Mouse (Mus musculus): ENCODE measurements around the gene Gm11077.
A peak's percentile ranks its signal among the peaks of the same experiment; 100 is the strongest.

Gm11077 gene

GRCm38 (mm10) chr6:140745586-140745985, 16.5 kb downstream of the Gm11077 start:
- DNase-seq (ENCODE audit: low read depth, low spot score) = no peak

GRCm38 (mm10) chr6:140747591-140747990, 18.5 kb downstream of the Gm11077 start:
- DNase-seq (ENCODE audit: low read depth, low spot score) = no peak

DNA sequence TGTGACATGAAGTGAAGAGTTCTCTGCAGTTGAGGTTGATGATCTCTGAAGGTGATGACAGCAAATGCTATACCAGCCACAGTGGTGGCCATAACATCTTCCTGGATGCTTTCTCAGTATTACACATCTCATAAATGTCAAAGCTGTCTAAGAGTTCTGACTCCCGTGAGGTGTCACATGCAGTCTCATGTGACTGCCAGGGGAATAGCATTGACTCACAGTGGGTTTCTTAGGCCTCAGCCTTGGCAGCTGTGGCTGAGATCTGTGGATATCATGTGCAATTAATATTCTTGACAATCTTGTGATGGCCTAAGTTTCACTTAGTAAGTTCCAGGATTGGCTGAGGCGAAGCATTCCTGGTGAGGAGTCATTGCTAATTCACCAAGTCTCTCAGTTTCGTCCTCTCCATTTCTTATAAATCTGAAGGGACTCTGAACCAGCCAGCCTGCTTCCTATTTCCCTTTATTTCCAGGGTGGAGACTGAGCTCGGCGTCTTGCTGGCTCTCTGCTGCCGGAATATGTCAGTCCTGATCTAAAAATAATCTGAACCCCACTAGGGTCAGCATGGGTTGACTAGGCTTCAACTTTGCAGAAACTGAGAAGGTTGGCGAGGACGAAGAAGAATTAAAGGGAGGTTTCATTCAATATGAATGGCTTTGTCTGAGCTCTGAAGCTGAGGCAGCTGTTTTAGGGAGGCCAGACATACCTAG, 21.4 kb downstream of the Gm11077 start:
- no peak for DNase-seq (ENCODE audit: low read depth, low spot score)

- peak; percentile 55 for DNase-seq (ENCODE audit: low read depth, low spot score)
Observed at GRCm38 (mm10) chr6:140766365-140766764, 37.3 kb downstream of the Gm11077 start.

DNA sequence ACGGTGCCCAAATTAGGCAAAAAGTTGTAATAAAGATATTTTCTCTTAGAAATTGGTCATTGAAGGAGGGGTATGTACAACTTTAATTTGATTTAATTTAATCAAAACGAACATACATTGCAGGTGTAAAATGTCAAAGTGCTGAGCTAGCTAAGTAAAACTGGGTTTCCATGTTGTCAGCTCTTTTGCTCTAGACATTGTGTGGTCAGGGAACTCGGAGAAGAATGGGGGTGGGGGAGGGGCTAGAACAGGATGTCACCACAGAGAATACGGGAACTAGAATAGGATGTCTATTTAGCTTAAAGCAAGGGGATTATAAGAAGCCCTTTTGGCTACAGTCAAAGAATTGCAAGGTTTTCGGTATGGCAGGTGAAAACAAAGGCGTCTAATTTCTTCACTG, 38.2 kb downstream of the Gm11077 start:
- DNase-seq (ENCODE audit: low read depth, low spot score) = no peak

DNA sequence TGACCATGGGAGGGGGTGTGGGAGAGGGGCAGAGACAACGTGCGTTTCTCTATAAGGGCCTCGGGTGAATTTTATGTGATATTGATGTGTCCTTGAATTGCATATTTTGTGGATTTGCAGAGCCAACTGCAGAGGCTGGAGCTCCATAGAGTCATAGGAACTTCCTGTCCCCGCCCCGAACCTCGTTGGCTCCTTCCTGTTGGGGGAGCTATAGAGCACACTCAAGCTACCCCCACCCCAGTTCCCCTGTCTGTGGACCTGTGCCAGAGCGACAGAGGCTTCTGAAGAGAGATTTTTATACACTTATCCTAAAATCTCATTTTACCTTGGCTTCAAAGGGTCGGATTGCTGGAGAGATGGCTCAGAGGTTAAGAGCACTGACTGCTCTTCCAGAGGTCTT, 39.1 kb downstream of the Gm11077 start:
- DNase-seq (ENCODE audit: low read depth, low spot score) = no peak

DNA sequence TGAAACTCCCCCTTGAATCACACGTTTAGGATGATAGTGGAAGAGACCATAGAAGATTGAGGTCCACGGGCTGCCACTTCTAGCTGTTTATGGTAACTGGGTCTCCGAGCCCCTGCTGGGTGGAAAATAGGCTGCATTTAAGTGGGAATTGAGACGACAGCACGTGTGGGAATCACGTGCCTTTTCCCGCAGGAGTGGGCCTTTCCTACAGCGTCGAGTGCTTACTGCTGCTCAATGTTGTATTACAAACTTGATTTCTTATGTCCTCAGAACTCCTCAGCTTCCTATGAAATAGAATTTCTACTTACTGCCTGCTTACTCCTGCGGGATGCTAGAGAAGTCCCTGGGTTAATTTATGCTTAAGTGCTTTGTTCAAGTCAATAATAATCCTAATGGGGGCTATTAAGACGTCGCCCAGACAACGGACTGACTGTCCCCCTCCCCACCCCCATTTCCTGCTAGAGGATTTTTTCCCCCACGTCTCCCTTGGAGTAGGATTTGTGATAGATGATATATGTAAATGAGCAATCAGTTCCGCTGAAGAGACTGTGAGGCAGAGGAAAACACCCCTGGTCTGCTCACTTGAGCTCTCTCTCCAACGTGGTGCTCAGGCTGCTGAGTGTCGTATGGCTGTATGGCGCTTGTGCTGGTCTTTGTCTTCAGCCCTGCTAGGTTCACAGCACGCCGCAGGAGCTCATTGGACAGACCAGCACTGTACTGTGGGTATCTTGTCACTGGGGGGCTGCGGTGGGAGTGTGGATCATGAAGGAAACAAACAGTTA, 40.0 kb downstream of the Gm11077 start:
- no peak for DNase-seq (ENCODE audit: low read depth, low spot score)

DNA sequence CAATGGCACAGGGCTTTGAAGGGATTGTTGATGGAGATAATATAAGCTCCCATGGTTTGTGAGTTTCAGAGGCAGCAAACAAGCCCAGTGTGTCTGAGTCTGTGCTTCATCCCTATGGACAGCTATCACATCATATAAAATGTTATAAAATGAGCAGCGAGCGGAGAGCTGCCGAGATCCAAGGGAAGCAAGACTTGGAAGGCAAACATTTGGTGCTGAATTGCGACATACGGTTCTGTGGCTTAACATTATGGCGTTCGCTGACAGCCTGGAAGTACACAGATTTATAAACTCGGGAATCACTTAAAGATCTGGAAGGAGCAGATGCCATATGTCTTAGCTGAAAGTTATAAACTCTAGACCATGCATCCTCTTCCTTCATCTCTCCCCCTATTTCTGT, 47.2 kb downstream of the Gm11077 start:
- no peak for DNase-seq (ENCODE audit: low read depth, low spot score)

DNA sequence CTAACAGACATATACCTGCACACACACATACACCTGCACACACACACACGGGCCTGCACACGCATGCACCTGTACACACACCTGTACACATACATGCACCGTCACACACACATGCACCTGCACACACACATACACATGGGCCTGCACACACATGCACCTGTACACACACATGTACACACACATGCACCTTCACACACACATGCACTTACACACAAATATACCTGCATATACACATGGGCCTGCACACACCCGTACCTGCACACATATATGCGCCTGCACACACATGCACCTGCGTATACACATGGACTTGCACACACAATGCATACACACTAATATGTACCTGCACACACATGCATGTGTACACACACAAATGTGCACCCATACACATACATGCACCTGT, 53.4 kb downstream of the Gm11077 start:
- DNase-seq (ENCODE audit: low read depth, low spot score) = no peak

- no peak for DNase-seq (ENCODE audit: low read depth, low spot score)
Observed at GRCm38 (mm10) chr6:140786058-140786457, 57.0 kb downstream of the Gm11077 start.

GRCm38 (mm10) chr6:140789850-140790249, 60.8 kb downstream of the Gm11077 start:
- no peak for DNase-seq (ENCODE audit: low read depth, low spot score)

DNA sequence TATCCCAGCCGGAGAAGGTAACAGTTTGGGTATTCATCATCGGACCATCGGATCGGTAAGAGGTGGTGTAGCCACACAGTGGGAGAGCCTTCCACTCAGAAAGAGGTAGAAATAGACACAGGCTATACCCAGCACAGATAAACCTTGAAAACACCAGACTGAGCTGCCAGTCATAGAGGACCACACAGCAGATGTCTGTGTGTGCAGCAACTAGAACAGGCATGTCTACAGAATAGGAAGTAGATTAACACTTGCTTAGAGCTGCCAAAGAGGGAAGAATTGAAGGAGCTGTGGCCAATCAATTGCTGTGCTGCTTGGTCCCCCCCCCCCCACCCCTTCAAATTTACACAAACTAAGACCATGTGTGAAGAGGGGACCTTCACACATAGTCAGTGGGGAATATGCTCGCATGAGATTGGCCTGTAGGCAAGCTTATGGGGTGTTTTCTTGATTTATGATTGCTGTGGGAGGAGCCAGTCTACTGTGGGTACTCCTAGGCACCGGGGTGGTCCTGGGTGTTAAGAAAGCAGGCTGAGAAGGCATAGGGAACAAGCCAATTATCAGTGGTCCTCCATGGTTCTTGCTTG, 64.7 kb downstream of the Gm11077 start:
- DNase-seq (ENCODE audit: low read depth, low spot score) = no peak

GRCm38 (mm10) chr6:140798841-140799240, 69.8 kb downstream of the Gm11077 start:
- no peak for DNase-seq (ENCODE audit: low read depth, low spot score)

GRCm38 (mm10) chr6:140799435-140800040, 70.5 kb downstream of the Gm11077 start:
- no peak for DNase-seq (ENCODE audit: low read depth, low spot score)

DNA sequence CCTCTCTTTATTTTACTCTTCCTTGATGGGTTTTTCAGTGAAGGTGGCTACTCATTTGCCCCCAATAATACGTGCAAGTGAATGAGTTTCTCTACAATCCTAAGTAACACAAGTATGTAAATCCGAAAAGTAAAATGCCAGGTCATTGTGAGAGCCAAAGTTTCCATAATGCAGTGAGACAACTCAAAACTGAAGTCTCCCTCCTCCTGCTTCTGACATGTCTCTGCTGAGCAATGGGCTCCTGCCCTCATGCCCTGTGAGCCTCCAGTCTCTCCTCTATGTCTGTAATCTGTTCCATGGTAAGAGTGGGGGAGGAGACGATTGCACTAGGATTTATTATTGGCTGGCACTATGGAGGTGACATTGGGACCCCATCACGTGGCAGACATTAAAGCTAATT, 71.5 kb downstream of the Gm11077 start:
- no peak for DNase-seq (ENCODE audit: low read depth, low spot score)

Measured in forelimb bud, embryonic 11.5 days (tissue).